Mouse (Mus musculus): ENCODE measurements around the gene Amz1. TPM values are rescaled to one million over a fixed set of nuclear protein-coding genes. Genes with fewer than 3 reads are reported as not detected.

The Amz1 gene
- total RNA-seq (2014; rRNA removed) (0.46 and 0.54 TPM in 2 replicates), polyA plus RNA-seq (2012; rRNA removed) (0.15 and 0.93 TPM in 2 replicates)

DNA sequence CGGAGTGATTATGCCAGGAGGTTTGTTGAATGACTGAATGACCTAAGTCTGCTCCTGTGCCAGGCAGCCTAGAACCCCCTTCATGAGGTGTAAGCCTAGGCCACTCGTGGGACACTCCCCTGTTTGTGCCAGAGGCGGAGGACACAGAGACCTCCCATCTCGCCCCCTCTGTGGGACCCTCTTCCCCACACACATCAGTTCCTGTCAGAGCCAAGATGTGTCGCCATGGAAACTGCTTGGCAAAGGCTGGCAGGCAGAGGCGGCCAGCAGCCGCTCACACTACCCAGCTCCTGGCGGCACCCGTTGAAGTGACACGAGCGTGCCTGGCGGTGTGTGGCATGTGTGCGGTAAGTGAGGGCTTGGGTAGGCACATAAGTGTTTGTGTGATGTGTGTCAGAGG is at the start of gene Amz1:
Gene Amz1, plus strand, starts transcription at position 306 of the 400 bp plus-strand sequence.
- no peak for DNase-seq (ENCODE audit: extremely low read depth, low read depth, low spot score)
- H3K27ac ChIP-seq (replicated peaks; ENCODE audit: insufficient read depth, low read depth, low read length): no peak within 1 kb of the TSS
- no peak within 1 kb of the TSS for H3K4me3 ChIP-seq (ENCODE audit: insufficient read depth, low read depth, low read length)
- 85% methylated on average over 13 of the region's 13 CpGs for WGBS
- no peaks in the 10 kb centered on the region for H3K27me3 ChIP-seq (ENCODE audit: control insufficient read depth, insufficient read depth, low read length)
- H3K4me1 ChIP-seq (ENCODE audit: control insufficient read depth, insufficient read depth, low read length): no peaks in the 10 kb centered on the region
- TF ChIP-seq POLR2A (IDR thresholded peaks at IDR 0.05; ENCODE audit: extremely low read depth, insufficient read depth, low read length) (no peak), CTCF (IDR thresholded peaks at IDR 0.05; ENCODE audit: low read depth, low read length) (no peak)
- no peak within 1 kb of the TSS for H3K9ac ChIP-seq (ENCODE audit: low read depth, low read length)
- H3K36me3 ChIP-seq (ENCODE audit: control insufficient read depth, insufficient read depth, low read length): peaks cover 3% of the 10 kb centered on the region; the same call in 1 of the 2 replicates
- no peaks in the 10 kb centered on the region for H3K79me2 ChIP-seq (ENCODE audit: control insufficient read depth, insufficient read depth, low read length)

DNA sequence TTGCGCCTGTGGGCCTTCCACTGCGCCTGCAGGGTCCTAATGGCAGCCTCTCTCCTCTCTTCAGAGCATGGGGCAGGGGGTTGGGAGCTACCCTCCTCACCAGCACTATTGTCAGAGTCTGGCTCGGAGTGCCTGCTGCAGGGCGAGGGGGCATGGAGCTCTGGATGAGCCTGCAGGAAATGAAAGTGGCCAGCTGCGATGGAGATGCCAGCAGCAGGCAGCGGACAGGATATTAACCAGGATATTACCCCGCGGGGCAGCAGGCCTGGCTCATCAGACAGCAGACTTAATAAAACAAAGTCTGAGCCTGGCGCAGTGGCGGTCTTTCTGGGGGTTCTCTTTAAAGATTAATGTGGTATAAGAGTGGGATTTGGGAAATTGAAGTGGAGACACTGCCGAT is 48.8 kb upstream of the Amz1 start:
- peaks cover 1% of the 10 kb centered on the region; the same call in 1 of the 2 replicates for H3K36me3 ChIP-seq (ENCODE audit: control insufficient read depth, insufficient read depth, low read length)
- 89% methylated on average over 11 of the region's 11 CpGs for WGBS
- H3K9ac ChIP-seq (ENCODE audit: low read depth, low read length): no peak overlapping the region
- no peaks in the 10 kb centered on the region for H3K27me3 ChIP-seq (ENCODE audit: control insufficient read depth, insufficient read depth, low read length)
- no peak overlapping the region for H3K27ac ChIP-seq (replicated peaks; ENCODE audit: insufficient read depth, low read depth, low read length)
- no peaks in the 10 kb centered on the region for H3K79me2 ChIP-seq (ENCODE audit: control insufficient read depth, insufficient read depth, low read length)
- H3K4me1 ChIP-seq (ENCODE audit: control insufficient read depth, insufficient read depth, low read length): no peaks in the 10 kb centered on the region
- TF ChIP-seq CTCF (IDR thresholded peaks at IDR 0.05; ENCODE audit: low read depth, low read length) (no peak), POLR2A (IDR thresholded peaks at IDR 0.05; ENCODE audit: extremely low read depth, insufficient read depth, low read length) (no peak)
- H3K4me3 ChIP-seq (ENCODE audit: insufficient read depth, low read depth, low read length): no peak overlapping the region
- no peak for DNase-seq (ENCODE audit: extremely low read depth, low read depth, low spot score)

DNA sequence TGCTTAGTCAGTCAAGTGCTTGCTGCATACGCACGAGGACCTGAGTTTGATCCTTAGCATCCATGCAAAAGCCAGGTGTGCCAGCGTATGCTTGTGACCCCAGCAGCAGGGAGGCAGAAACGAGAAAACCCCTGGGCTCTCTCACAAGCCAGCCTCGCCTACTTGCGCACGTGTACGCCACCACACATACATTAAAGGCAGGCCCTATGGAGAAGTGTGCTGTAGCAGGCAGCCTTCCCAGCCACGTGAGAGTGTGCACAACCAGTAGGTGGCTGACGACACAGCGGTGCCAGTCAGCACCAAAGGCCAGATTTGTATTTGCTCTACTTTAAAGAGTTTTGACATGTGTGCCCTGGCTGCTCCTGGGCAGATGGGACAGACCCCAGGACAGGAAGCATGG is 48.3 kb upstream of the Amz1 start:
- 94% methylated on average over 11 of the region's 11 CpGs for WGBS
- Histone ChIP-seq H3K36me3 (ENCODE audit: control insufficient read depth, insufficient read depth, low read length) (peaks cover 1% of the 10 kb centered on the region; the same call in 1 of the 2 replicates), H3K9ac (ENCODE audit: low read depth, low read length) (no peak overlapping the region), H3K27ac (replicated peaks; ENCODE audit: insufficient read depth, low read depth, low read length) (no peak overlapping the region), H3K4me1 (ENCODE audit: control insufficient read depth, insufficient read depth, low read length) (no peaks in the 10 kb centered on the region), H3K27me3 (ENCODE audit: control insufficient read depth, insufficient read depth, low read length) (no peaks in the 10 kb centered on the region), H3K4me3 (ENCODE audit: insufficient read depth, low read depth, low read length) (no peak overlapping the region), H3K79me2 (ENCODE audit: control insufficient read depth, insufficient read depth, low read length) (no peaks in the 10 kb centered on the region)
- no peak for TF ChIP-seq POLR2A (IDR thresholded peaks at IDR 0.05; ENCODE audit: extremely low read depth, insufficient read depth, low read length)
- TF ChIP-seq CTCF (IDR thresholded peaks at IDR 0.05; ENCODE audit: low read depth, low read length): no peak
- no peak for DNase-seq (ENCODE audit: extremely low read depth, low read depth, low spot score)

- no peaks in the 10 kb centered on the region for H3K27me3 ChIP-seq (ENCODE audit: control insufficient read depth, insufficient read depth, low read length)
- H3K27ac ChIP-seq (replicated peaks; ENCODE audit: insufficient read depth, low read depth, low read length): no peak overlapping the region
- H3K36me3 ChIP-seq (ENCODE audit: control insufficient read depth, insufficient read depth, low read length): peaks cover 1% of the 10 kb centered on the region; the same call in 1 of the 2 replicates
- WGBS: 92% methylated on average over 6 of the region's 6 CpGs
- TF ChIP-seq CTCF (IDR thresholded peaks at IDR 0.05; ENCODE audit: low read depth, low read length) (no peak), POLR2A (IDR thresholded peaks at IDR 0.05; ENCODE audit: extremely low read depth, insufficient read depth, low read length) (no peak)
- no peaks in the 10 kb centered on the region for H3K79me2 ChIP-seq (ENCODE audit: control insufficient read depth, insufficient read depth, low read length)
- DNase-seq (ENCODE audit: extremely low read depth, low read depth, low spot score): no peak
- no peaks in the 10 kb centered on the region for H3K4me1 ChIP-seq (ENCODE audit: control insufficient read depth, insufficient read depth, low read length)
- H3K9ac ChIP-seq (ENCODE audit: low read depth, low read length): no peak overlapping the region
- H3K4me3 ChIP-seq (ENCODE audit: insufficient read depth, low read depth, low read length): no peak overlapping the region
Measured at GRCm38 (mm10) chr5:140677137-140677536, 46.8 kb upstream of the Amz1 start.

DNA sequence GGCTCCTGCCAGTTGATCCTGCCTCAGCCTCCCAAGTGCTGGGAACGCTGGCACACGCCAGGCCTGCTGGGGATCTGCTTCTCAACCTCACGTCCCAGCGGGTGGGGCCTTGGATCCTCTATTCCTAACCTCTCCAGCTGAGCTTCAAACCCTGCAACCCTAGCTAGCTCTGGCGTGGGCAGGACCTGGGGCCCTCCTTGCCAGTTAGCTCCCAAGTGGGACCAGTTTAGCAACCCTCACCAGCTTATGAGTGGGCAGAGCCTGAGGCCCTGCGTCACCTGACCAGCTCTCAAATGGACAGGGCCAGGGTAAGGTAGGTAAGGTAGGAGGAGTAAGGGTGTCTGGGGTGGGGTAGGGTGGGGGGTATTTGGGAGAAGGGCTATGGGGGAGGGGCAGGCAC is 43.9 kb upstream of the Amz1 start:
- Histone ChIP-seq H3K27me3 (ENCODE audit: control insufficient read depth, insufficient read depth, low read length) (no peaks in the 10 kb centered on the region), H3K4me1 (ENCODE audit: control insufficient read depth, insufficient read depth, low read length) (no peaks in the 10 kb centered on the region), H3K79me2 (ENCODE audit: control insufficient read depth, insufficient read depth, low read length) (no peaks in the 10 kb centered on the region), H3K9ac (ENCODE audit: low read depth, low read length) (no peak overlapping the region), H3K27ac (replicated peaks; ENCODE audit: insufficient read depth, low read depth, low read length) (no peak overlapping the region), H3K36me3 (ENCODE audit: control insufficient read depth, insufficient read depth, low read length) (no peaks in the 10 kb centered on the region; the same call in 1 of the 2 replicates), H3K4me3 (ENCODE audit: insufficient read depth, low read depth, low read length) (no peak overlapping the region)
- DNase-seq (ENCODE audit: extremely low read depth, low read depth, low spot score): no peak
- TF ChIP-seq POLR2A (IDR thresholded peaks at IDR 0.05; ENCODE audit: extremely low read depth, insufficient read depth, low read length): no peak
- no peak for TF ChIP-seq CTCF (IDR thresholded peaks at IDR 0.05; ENCODE audit: low read depth, low read length)
- 95% methylated on average over 6 of the region's 6 CpGs for WGBS

DNA sequence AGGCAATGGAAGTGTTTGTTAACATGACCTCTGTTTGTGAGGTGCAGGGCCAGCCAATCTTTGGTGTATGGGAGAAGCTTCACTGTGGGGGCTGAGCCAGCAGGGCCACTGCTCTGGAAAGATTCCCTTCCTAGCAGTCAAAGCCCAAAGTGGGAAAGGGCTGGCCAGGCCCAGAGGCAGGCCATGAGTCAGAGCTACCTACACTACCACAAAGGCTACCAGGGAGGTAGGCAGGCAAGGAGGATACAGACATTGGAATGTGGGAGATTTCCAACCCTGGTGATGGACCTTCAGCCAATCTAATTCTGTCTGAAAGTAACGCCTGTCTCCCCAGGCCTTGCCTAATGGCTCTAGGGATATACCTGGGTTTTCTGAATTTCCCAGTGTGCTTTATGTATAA is 43.0 kb upstream of the Amz1 start:
- H3K9ac ChIP-seq (ENCODE audit: low read depth, low read length): no peak overlapping the region
- H3K79me2 ChIP-seq (ENCODE audit: control insufficient read depth, insufficient read depth, low read length): no peaks in the 10 kb centered on the region
- H3K27me3 ChIP-seq (ENCODE audit: control insufficient read depth, insufficient read depth, low read length): no peaks in the 10 kb centered on the region
- H3K27ac ChIP-seq (replicated peaks; ENCODE audit: insufficient read depth, low read depth, low read length): no peak overlapping the region
- no peak overlapping the region for H3K4me3 ChIP-seq (ENCODE audit: insufficient read depth, low read depth, low read length)
- TF ChIP-seq POLR2A (IDR thresholded peaks at IDR 0.05; ENCODE audit: extremely low read depth, insufficient read depth, low read length) (no peak), CTCF (IDR thresholded peaks at IDR 0.05; ENCODE audit: low read depth, low read length) (no peak)
- no peak for DNase-seq (ENCODE audit: extremely low read depth, low read depth, low spot score)
- H3K36me3 ChIP-seq (ENCODE audit: control insufficient read depth, insufficient read depth, low read length): no peaks in the 10 kb centered on the region; the same call in 1 of the 2 replicates
- WGBS: 96% methylated on average over 1 of the region's 1 CpGs
- no peaks in the 10 kb centered on the region for H3K4me1 ChIP-seq (ENCODE audit: control insufficient read depth, insufficient read depth, low read length)
